In the genomic region with DNA sequence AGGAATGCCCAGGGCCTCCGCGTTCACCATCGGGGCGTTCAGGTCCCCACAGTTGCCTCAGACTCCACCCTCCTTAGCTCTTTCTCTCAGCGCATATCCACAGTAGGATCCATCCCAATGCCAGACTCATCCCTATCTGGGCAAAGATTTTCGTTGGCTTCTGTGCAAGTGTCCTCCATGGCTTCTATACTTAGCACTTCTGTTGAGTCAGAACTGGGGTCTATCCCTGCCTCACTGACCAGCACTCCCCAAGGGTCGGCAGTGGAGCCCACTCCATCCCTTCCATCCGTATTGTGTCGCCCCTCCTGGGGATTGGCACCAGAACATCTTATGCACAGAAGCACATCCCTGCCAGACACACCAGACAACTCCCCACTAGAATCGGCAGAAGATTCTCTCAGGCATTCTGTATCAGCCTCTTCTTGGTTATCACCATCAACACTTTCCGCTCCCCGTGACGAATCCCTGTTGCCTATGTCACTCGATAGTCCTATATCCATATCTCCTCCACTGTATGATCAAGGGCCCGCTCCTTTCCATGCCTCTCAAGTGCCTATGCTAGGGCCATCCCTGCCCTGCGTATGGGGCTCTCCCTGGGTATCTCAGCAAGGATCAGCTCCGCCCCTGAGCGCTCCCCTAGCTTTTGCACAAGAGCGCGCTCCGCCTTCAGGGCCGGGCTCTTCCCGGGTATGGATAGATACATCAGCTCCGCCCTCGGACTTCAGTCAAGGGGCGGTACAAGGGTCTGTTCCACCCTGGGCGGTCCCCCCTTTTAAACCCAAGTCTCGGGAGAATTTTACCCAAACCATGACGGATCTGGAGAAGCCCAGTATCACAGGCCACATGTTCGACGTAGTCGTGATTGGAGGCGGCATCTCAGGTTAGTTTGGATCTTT, we compare ENCODE assay signal across 8 mouse cellular contexts. TPM values are rescaled to one million over a fixed set of nuclear protein-coding genes. Genes with fewer than 3 reads are reported as not detected.
DNase-seq lines count a peak whose midpoint lies in the region; ATAC-seq lines count a peak whose summit lies in the region.

Maoa (plus strand) TSS at position 665 of the 896 bp plus-strand sequence.

- H3K4me2 ChIP-seq in heart, embryonic 13.5 days, result peak within 1 kb of the TSS; percentile 79
- H3K4me2 ChIP-seq in kidney, embryonic 16.5 days (replicated peaks; ENCODE audit: low read depth, low read length), result peak within 1 kb of the TSS; percentile 78
- H3K4me2 ChIP-seq in limb, embryonic 15.5 days, result peak within 1 kb of the TSS; percentile 70
- H3K4me2 ChIP-seq in midbrain, embryonic 16.5 days (ENCODE audit: low read length), result peak within 1 kb of the TSS; percentile 71

- no peaks in the 10 kb centered on the region for H3K9me3 ChIP-seq in heart, embryonic 13.5 days
- no peaks in the 10 kb centered on the region for H3K9me3 ChIP-seq in kidney, embryonic 16.5 days (ENCODE audit: low read length)
- no peaks in the 10 kb centered on the region for H3K9me3 ChIP-seq in limb, embryonic 15.5 days
- H3K9me3 ChIP-seq in midbrain, embryonic 16.5 days (replicated peaks; ENCODE audit: control insufficient read depth, low read length, poor library complexity, severe bottlenecking), result no peaks in the 10 kb centered on the region

- no peaks in the 10 kb centered on the region for H3K27me3 ChIP-seq in heart, embryonic 13.5 days (replicated peaks)
- H3K27me3 ChIP-seq in kidney, embryonic 16.5 days (ENCODE audit: insufficient read depth, low read length), result no peaks in the 10 kb centered on the region
- no peaks in the 10 kb centered on the region for H3K27me3 ChIP-seq in limb, embryonic 15.5 days
- H3K27me3 ChIP-seq in midbrain, embryonic 16.5 days (ENCODE audit: control insufficient read depth, insufficient read depth, low read depth, low read length), result no peaks in the 10 kb centered on the region
- H3K27me3 ChIP-seq in splenic B cell, adult 2 months (ENCODE audit: control insufficient read depth, insufficient read depth, low read length, poor library complexity, severe bottlenecking), result no peaks in the 10 kb centered on the region

- no peaks in the 10 kb centered on the region for H3K36me3 ChIP-seq in heart, embryonic 13.5 days
- H3K36me3 ChIP-seq in kidney, embryonic 16.5 days (ENCODE audit: insufficient read depth, low read length), result no peaks in the 10 kb centered on the region
- no peaks in the 10 kb centered on the region for H3K36me3 ChIP-seq in limb, embryonic 15.5 days
- H3K36me3 ChIP-seq in midbrain, embryonic 16.5 days (ENCODE audit: control insufficient read depth, insufficient read depth, low read length), result no peaks in the 10 kb centered on the region
- H3K36me3 ChIP-seq in splenic B cell, adult 2 months (ENCODE audit: control insufficient read depth, insufficient read depth, low read length, poor library complexity, severe bottlenecking), result no peaks in the 10 kb centered on the region

- peak within 1 kb of the TSS; percentile 58 for H3K4me3 ChIP-seq in heart, embryonic 13.5 days
- H3K4me3 ChIP-seq in kidney, embryonic 16.5 days (ENCODE audit: low read length), result peak within 1 kb of the TSS; percentile 56
- H3K4me3 ChIP-seq in limb, embryonic 15.5 days, result peak within 1 kb of the TSS; percentile 52
- H3K4me3 ChIP-seq in midbrain, embryonic 16.5 days (ENCODE audit: low read depth, low read length), result peak within 1 kb of the TSS; percentile 57

- peak within 1 kb of the TSS; percentile 79 for H3K9ac ChIP-seq in heart, embryonic 13.5 days
- peak within 1 kb of the TSS; percentile 67 for H3K9ac ChIP-seq in kidney, embryonic 16.5 days (replicated peaks; ENCODE audit: low read length)
- H3K9ac ChIP-seq in limb, embryonic 15.5 days, result peak within 1 kb of the TSS; percentile 28
- peak within 1 kb of the TSS; percentile 71 for H3K9ac ChIP-seq in midbrain, embryonic 16.5 days (ENCODE audit: low read depth, low read length)

- H3K27ac ChIP-seq in heart, embryonic 13.5 days (replicated peaks), result peak within 1 kb of the TSS; percentile 82
- peak within 1 kb of the TSS; percentile 61 for H3K27ac ChIP-seq in kidney, embryonic 16.5 days (ENCODE audit: low read length)
- H3K27ac ChIP-seq in limb, embryonic 15.5 days, result peak within 1 kb of the TSS; percentile 69
- H3K27ac ChIP-seq in midbrain, embryonic 16.5 days (ENCODE audit: low read length), result peak within 1 kb of the TSS; percentile 86

- WGBS in heart, embryonic 13.5 days, result 10% methylated on average over 33 of the region's 33 CpGs
- WGBS in kidney, embryonic 16.5 days, result 25% methylated on average over 33 of the region's 33 CpGs
- 17% methylated on average over 33 of the region's 33 CpGs for WGBS in limb, embryonic 15.5 days
- WGBS in midbrain, embryonic 16.5 days, result 16% methylated on average over 33 of the region's 33 CpGs

- H3K4me1 ChIP-seq in heart, embryonic 13.5 days, result no peaks in the 10 kb centered on the region
- H3K4me1 ChIP-seq in kidney, embryonic 16.5 days (ENCODE audit: insufficient read depth, low read length), result no peaks in the 10 kb centered on the region
- no peaks in the 10 kb centered on the region for H3K4me1 ChIP-seq in limb, embryonic 15.5 days
- H3K4me1 ChIP-seq in midbrain, embryonic 16.5 days (ENCODE audit: control insufficient read depth, insufficient read depth, low read length), result no peaks in the 10 kb centered on the region

- ATAC-seq in heart, embryonic 13.5 days (ENCODE audit: extremely low read depth, insufficient number of reproducible peaks, low FRiP score, low TSS enrichment), result peak; percentile 72
- ATAC-seq in kidney, embryonic 16.5 days (ENCODE audit: low FRiP score, low TSS enrichment), result peak; percentile 93
- ATAC-seq in limb, embryonic 15.5 days (ENCODE audit: insufficient number of reproducible peaks, low FRiP score, low TSS enrichment, low read depth), result peak; percentile 86
- peak; percentile 88 for ATAC-seq in midbrain, embryonic 16.5 days

- DNase-seq in CD4-positive helper T cell, adult 2 months (ENCODE audit: low read depth, low spot score), result peak; percentile 53
- peak; percentile 74 for DNase-seq in brain, embryonic 18.5 days (ENCODE audit: low read depth, low spot score)
- DNase-seq in fibroblast of lung, adult 2 months (ENCODE audit: low read depth), result peak; percentile 44
- DNase-seq in splenic B cell, adult 2 months (ENCODE audit: low read depth, low spot score), result peak; percentile 29

RNA-seq across cellular contexts. Expression of gene Maoa, which starts in this region (rescaled TPM):
- polyA plus RNA-seq in heart, embryonic 13.5 days (2015; fragmentation: Nextera tagmentation; extraction: Ambion mirVana), result 8.2 and 8.3 TPM in 2 replicates
- polyA plus RNA-seq in kidney, embryonic 16.5 days (2015; fragmentation: Nextera tagmentation; extraction: Ambion mirVana), result 18.4 and 18.5 TPM in 2 replicates
- 16.9 and 18.6 TPM in 2 replicates for polyA plus RNA-seq in limb, embryonic 15.5 days (2015; fragmentation: Nextera tagmentation; extraction: Ambion mirVana)
- polyA plus RNA-seq in midbrain, embryonic 16.5 days (2015; fragmentation: Nextera tagmentation; extraction: Ambion mirVana), result 22.7 and 26.5 TPM in 2 replicates

Comparison
In these comparisons a context has a peak if more than half of its experiments do, and no peak if none do; other contexts are left out.
1. Peak in every context shown above with its lines: DNase-seq, ATAC-seq, H3K4me3 ChIP-seq and H3K27ac ChIP-seq.
2. H3K9ac ChIP-seq: peak in every context shown above with its lines; median percentile 79 in heart, embryonic 13.5 days; 71 in midbrain, embryonic 16.5 days; 67 in kidney, embryonic 16.5 days; 28 in limb, embryonic 15.5 days.